Mouse (Mus musculus): ENCODE measurements around the gene Fam178b.

DNA sequence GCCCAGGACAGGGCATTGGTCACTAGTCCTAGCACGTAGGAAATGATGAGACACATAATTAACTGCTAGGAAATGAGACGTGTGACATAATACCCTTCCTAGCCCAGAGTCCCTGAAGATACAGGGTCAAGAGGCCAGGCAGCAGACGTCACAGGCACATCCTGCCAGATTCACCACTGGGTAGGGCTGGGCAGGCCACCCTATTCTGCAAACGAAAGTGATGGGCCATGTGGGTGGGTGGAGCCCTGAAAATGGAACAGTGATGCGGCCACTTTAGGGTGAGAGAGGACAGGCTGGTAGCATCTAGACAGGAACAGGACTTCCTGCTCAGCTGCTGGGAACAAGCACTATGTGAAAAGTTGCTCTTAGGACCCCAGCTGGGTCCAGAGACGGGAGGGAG lies 111.4 kb downstream of the Fam178b start:
- no peak for TF ChIP-seq CTCF (IDR thresholded peaks at IDR 0.05; ENCODE audit: insufficient read depth, low read depth, low read length)
- TF ChIP-seq POLR2A (IDR thresholded peaks at IDR 0.05; ENCODE audit: insufficient read depth, low read depth, low read length) = no peak
